Mouse (Mus musculus): ENCODE data around the gene Aaed1.

DNA sequence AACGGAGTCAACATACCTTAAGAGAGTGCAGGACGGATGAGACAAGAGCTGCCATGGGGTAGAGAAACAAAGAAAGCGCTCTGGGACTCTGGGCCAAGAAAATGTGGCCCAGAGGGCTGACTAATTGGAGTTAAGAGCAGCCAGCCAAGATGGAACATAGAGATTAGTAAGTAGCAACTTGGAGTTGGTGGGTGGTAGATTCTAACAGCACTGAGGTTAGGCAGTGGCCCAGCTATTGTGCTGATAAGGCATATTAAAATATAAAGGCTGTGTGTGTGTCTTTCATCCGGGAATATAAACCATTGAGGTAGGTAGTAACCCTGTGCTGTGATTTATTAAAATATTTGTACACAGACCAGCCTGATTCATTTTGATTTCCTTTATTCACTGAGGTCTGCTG lies 26.2 kb downstream of the Aaed1 start:
- TF ChIP-seq EP300 (optimal IDR thresholded peaks at IDR 0.05): no peak
- TF ChIP-seq CTCF (IDR thresholded peaks at IDR 0.05; ENCODE audit: low read depth): no peak
